Comparison of ENCODE assay signal across 10 mouse cellular contexts in the genomic region with DNA sequence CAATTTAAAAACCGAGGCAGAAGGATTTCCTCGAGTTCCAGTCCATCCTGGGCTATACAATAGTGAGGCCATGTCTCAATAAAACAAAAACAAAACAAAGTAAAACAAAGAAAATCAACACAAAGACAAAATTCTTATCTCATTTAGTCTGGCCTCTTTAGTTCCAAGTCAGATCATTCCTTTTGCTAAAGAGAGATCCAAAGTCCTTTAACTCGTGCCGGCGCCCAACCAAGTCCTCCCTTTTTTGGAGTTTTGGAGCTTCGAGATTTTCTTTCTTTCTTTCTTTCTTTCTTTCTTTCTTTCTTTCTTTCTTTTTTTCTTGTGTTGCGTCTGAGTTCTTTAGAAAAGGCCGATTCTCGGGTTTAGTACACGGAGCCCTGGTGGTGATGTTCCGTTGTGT. TPM values are rescaled to one million over a fixed set of nuclear protein-coding genes. Genes with fewer than 3 reads are reported as not detected.
DNase-seq lines count a peak whose midpoint lies in the region; ATAC-seq and TF ChIP-seq lines count a peak whose summit lies in the region.
"Had no signal": no experiment of that assay in that cellular context is flagged by ENCODE, and none has a peak within 500 bp of the region (broad histone marks: within the 10 kb centered on the region; RNA-seq: fewer than 3 reads in every experiment).

No protein-coding gene starts in this region.

- no peak for ATAC-seq in heart, embryonic 12.5 days (ENCODE audit: insufficient number of reproducible peaks, low FRiP score)
- ATAC-seq in forebrain, embryonic 16.5 days = no peak
- ATAC-seq in liver, embryonic 13.5 days (ENCODE audit: low read depth) = no peak

- DNase-seq in heart, postnatal 25 days (ENCODE audit: low spot score) = no peak
- no peak for DNase-seq in liver, embryonic 13.5 days
- no peak for DNase-seq in testis, postnatal 10 days (ENCODE audit: low spot score)
- no peak for DNase-seq in embryo, embryonic 10.5 days (ENCODE audit: low spot score)
- no peak for DNase-seq in left cerebral cortex, adult 8-10 months (ENCODE audit: low spot score in 2 of 2)
- DNase-seq: adrenal gland, postnatal 36 days; kidney, adult 8-10 months had no signal

- 0 out of 2 replicates have a peak, but pooled peaks cover 6% of the 10 kb centered on the region for H3K4me1 ChIP-seq in heart, embryonic 12.5 days (replicated peaks)
- peaks cover 42% of the 10 kb centered on the region for H3K4me1 ChIP-seq in E14TG2a.4 (replicated peaks; ENCODE audit: low read depth, low read length)
- peaks cover 12% of the 10 kb centered on the region for H3K4me1 ChIP-seq in forebrain, embryonic 16.5 days (replicated peaks; ENCODE audit: control insufficient read depth, insufficient read depth, low read length)
- H3K4me1 ChIP-seq in liver, embryonic 13.5 days (replicated peaks) = peaks cover 64% of the 10 kb centered on the region

- no peak overlapping the region for H3K27ac ChIP-seq in heart, embryonic 12.5 days (ENCODE audit: poor library complexity, severe bottlenecking)
- no peak overlapping the region for H3K27ac ChIP-seq in forebrain, embryonic 16.5 days (ENCODE audit: low read length)
- H3K27ac ChIP-seq in liver, embryonic 13.5 days = no peak overlapping the region

- peak overlapping the region; percentile 85 for H3K4me2 ChIP-seq in heart, embryonic 12.5 days
- peak overlapping the region; percentile 59 for H3K4me2 ChIP-seq in forebrain, embryonic 16.5 days (ENCODE audit: low read length)
- H3K4me2 ChIP-seq in liver, embryonic 13.5 days = peak overlapping the region; percentile 96

- peak overlapping the region; percentile 47; the same call in 1 of the 2 replicates for H3K9ac ChIP-seq in heart, embryonic 12.5 days
- H3K9ac ChIP-seq in forebrain, embryonic 16.5 days (replicated peaks; ENCODE audit: low read depth, low read length) = no peak overlapping the region
- peak overlapping the region; percentile 72 for H3K9ac ChIP-seq in liver, embryonic 13.5 days

- no peaks in the 10 kb centered on the region for H3K36me3 ChIP-seq in heart, embryonic 12.5 days
- H3K36me3 ChIP-seq in E14TG2a.4 (ENCODE audit: insufficient read depth, low read length) = no peaks in the 10 kb centered on the region
- H3K36me3 ChIP-seq in forebrain, embryonic 16.5 days (ENCODE audit: control insufficient read depth, insufficient read depth) = no peaks in the 10 kb centered on the region
- no peaks in the 10 kb centered on the region for H3K36me3 ChIP-seq in liver, embryonic 13.5 days

- 0 out of 2 replicates have a peak, but pooled peaks cover 3% of the 10 kb centered on the region for H3K27me3 ChIP-seq in heart, embryonic 12.5 days (replicated peaks)
- H3K27me3 ChIP-seq in E14TG2a.4 (ENCODE audit: insufficient read depth, low read length) = 0 out of 2 replicates have a peak, but pooled peaks cover 3% of the 10 kb centered on the region
- H3K27me3 ChIP-seq in forebrain, embryonic 16.5 days (replicated peaks; ENCODE audit: control insufficient read depth, insufficient read depth, low read length) = peaks cover 42% of the 10 kb centered on the region
- H3K27me3 ChIP-seq in liver, embryonic 13.5 days = peaks cover 8% of the 10 kb centered on the region

- TF ChIP-seq CTCF in E14TG2a.4 (conservative IDR thresholded peaks at IDR 0.05; ENCODE audit: low read length) = no peak

- H3K9me3 ChIP-seq in heart, embryonic 12.5 days (replicated peaks) = no peaks in the 10 kb centered on the region
- no peaks in the 10 kb centered on the region for H3K9me3 ChIP-seq in E14TG2a.4 (ENCODE audit: low read length)
- no peaks in the 10 kb centered on the region for H3K9me3 ChIP-seq in forebrain, embryonic 16.5 days (ENCODE audit: control insufficient read depth, low read length)
- H3K9me3 ChIP-seq in liver, embryonic 13.5 days (replicated peaks) = no peaks in the 10 kb centered on the region

- H3K4me3 ChIP-seq in heart, embryonic 12.5 days = peak overlapping the region; percentile 63
- peak overlapping the region; percentile 84 for H3K4me3 ChIP-seq in E14TG2a.4 (replicated peaks; ENCODE audit: low read length)
- no peak overlapping the region; the same call in 1 of the 2 replicates for H3K4me3 ChIP-seq in forebrain, embryonic 16.5 days (replicated peaks; ENCODE audit: low read length)
- H3K4me3 ChIP-seq in liver, embryonic 13.5 days (replicated peaks) = peak overlapping the region; percentile 68

- 1% methylated on average over 11 of the region's 11 CpGs for WGBS in heart, embryonic 12.5 days
- WGBS in forebrain, embryonic 16.5 days = 2% methylated on average over 11 of the region's 11 CpGs
- WGBS in liver, embryonic 13.5 days (ENCODE audit: insufficient replicate concordance) = 1% methylated on average over 11 of the region's 11 CpGs

- intact Hi-C loops in heart, postnatal 25 days (cut with DNase I) = loop anchor here (10.0 kb wide), 1 partner anchor 63 kb away; no protein-coding TSS in a partner anchor

RNA-seq across cellular contexts. Expression of a gene that starts 27.4 kb away (rescaled TPM):
- 7.5 and 8.3 TPM in 2 replicates for polyA plus RNA-seq in heart, embryonic 12.5 days (2016; fragmentation: Nextera tagmentation; extraction: Ambion mirVana)
- total RNA-seq in heart, postnatal 25 days (2021) = under 1 TPM; 0.56 to 0.68 TPM
- polyA plus RNA-seq in forebrain, embryonic 16.5 days (2015; fragmentation: Nextera tagmentation; extraction: Ambion mirVana) = 24.8 and 25.7 TPM in 2 replicates
- polyA plus RNA-seq in liver, embryonic 13.5 days (2015; fragmentation: Nextera tagmentation; extraction: Ambion mirVana) = 0.89 and 1.0 TPM in 2 replicates
- 1 to 10 TPM; 2.4 to 4.1 (median 3.3) TPM for total RNA-seq in left cerebral cortex, adult 8-10 months (2022)
